Mouse (Mus musculus) heart, embryonic 14.5 days (tissue): Measurements from ENCODE around the gene Spam1. TPM values are rescaled to one million over a fixed set of nuclear protein-coding genes. Genes with fewer than 3 reads are reported as not detected.

ENCODE experiments used
- ATAC-seq: fragments of 200-750 bp; cut with Nextera tagmentation; 2 replicates; pipeline ENCODE4 v1.8.0; 2017; ENCODE audit warnings: low read depth, moderate TSS enrichment; ENCODE audit not compliant: insufficient number of reproducible peaks, insufficient read depth, low FRiP score
- H3K27ac ChIP-seq, 2 experiments: fragments of 200-500 bp in 1 of 2; fragments of 300-500 bp in 1 of 2; sonication (generic) in 1 of 2; replicated peaks in 1 of 2; 2 replicates each; pipeline ENCODE4 v1.5.1; 2012 to 2014; ENCODE audit warnings: low read depth in 2 of 2, low read length in 2 of 2, control low read depth in 1 of 2, mild to moderate bottlenecking in 1 of 2, mixed read lengths in 1 of 2; ENCODE audit not compliant: control insufficient read depth in 1 of 2, insufficient read depth in 1 of 2
- H3K27me3 ChIP-seq: fragments of 300-500 bp; sonication (generic); 2 replicates; pipeline ENCODE4 v1.6.1; 2014; ENCODE audit warnings: mild to moderate bottlenecking, low read length, control low read depth; ENCODE audit not compliant: control insufficient read depth, insufficient read depth
- H3K36me3 ChIP-seq: fragments of 300-500 bp; sonication (generic); 2 replicates; pipeline ENCODE4 v1.6.1; 2014; ENCODE audit warnings: mild to moderate bottlenecking, control low read depth, low read length, mixed read lengths; ENCODE audit not compliant: control insufficient read depth, insufficient read depth
- H3K4me1 ChIP-seq, 2 experiments: fragments of 200-500 bp in 1 of 2; fragments of 300-500 bp in 1 of 2; sonication (generic) in 1 of 2; 2 replicates each; pipeline ENCODE4 v1.6.1; 2012 to 2014; ENCODE audit warnings: low read length in 2 of 2, control low read depth in 1 of 2, mixed read lengths in 1 of 2; ENCODE audit not compliant: control insufficient read depth in 2 of 2, insufficient read depth in 2 of 2
- H3K4me2 ChIP-seq: fragments of 300-500 bp; sonication (generic); 2 replicates; pipeline ENCODE4 v1.6.1; 2014; ENCODE audit warnings: mild to moderate bottlenecking, low read length
- H3K4me3 ChIP-seq, 2 experiments: fragments of 200-500 bp in 1 of 2; fragments of 300-500 bp in 1 of 2; sonication (generic) in 1 of 2; 2 replicates each; pipeline ENCODE4 v1.5.1; 2012 to 2014; ENCODE audit warnings: low read length in 2 of 2, mild to moderate bottlenecking in 2 of 2, control low read depth in 1 of 2, low read depth in 1 of 2, moderate library complexity in 1 of 2; ENCODE audit not compliant: control insufficient read depth in 1 of 2, insufficient read depth in 1 of 2
- H3K9ac ChIP-seq: fragments of 300-500 bp; sonication (generic); 2 replicates; pipeline ENCODE4 v1.6.1; 2014; ENCODE audit warnings: mild to moderate bottlenecking, low read length
- H3K9me3 ChIP-seq: fragments of 300-500 bp; sonication (generic); 2 replicates; pipeline ENCODE4 v1.6.1; 2016; ENCODE audit warnings: low read length, control low read depth; ENCODE audit not compliant: control insufficient read depth
- WGBS: fragments of 180-500 bp; shearing (Covaris S2); extraction: QIAGEN DNeasy Blood & Tissue Kit; methylation state at CpG from one replicate; pipeline ENCODE4 v1.1.7; 2014; 5-methylcytosine and 5-hydroxymethylcytosine counted together
- polyA plus RNA-seq: library from polyadenylated mRNA; unstranded; fragments of >200 nt; fragmentation: Nextera tagmentation; extraction: Ambion mirVana; gene quantifications from 2 replicates; pipeline ENCODE4 v1.2.1, GENCODE M21; 2014

Gene Spam1
- polyA plus RNA-seq: not detected in 2 replicates

- Histone ChIP-seq H3K4me1 (no peaks in the 10 kb centered on the region), H3K9me3 (no peaks in the 10 kb centered on the region), H3K4me2 (no peak within 1 kb of the TSS), H3K27me3 (no peaks in the 10 kb centered on the region), H3K27ac (no peak within 1 kb of the TSS), H3K4me3 (no peak within 1 kb of the TSS), H3K36me3 (no peaks in the 10 kb centered on the region), H3K9ac (no peak within 1 kb of the TSS)
- no peak for ATAC-seq
These were observed at the start of gene Spam1 for GRCm38 (mm10) chr6:24790888-24791287. TSS of gene Spam1 (plus strand) at chr6:24791188.

GRCm38 (mm10) chr6:24748029-24748428 is 43.0 kb upstream of the Spam1 start, which contains the start of gene Hyal4:
TSS of gene Hyal4 (plus strand) at chr6:24748329.
- 73% methylated on average over 4 of the region's 4 CpGs for WGBS
- no peak within 1 kb of the TSS for H3K27ac ChIP-seq

GRCm38 (mm10) chr6:24759281-24759680 is 31.7 kb upstream of the Spam1 start:
- Histone ChIP-seq H3K9me3 (no peaks in the 10 kb centered on the region), H3K27ac (no peak overlapping the region), H3K27me3 (no peaks in the 10 kb centered on the region), H3K4me2 (no peak overlapping the region), H3K9ac (no peak overlapping the region), H3K4me1 (no peaks in the 10 kb centered on the region), H3K4me3 (no peak overlapping the region), H3K36me3 (no peaks in the 10 kb centered on the region)
- no peak for ATAC-seq
- WGBS: 88% methylated on average over 3 of the region's 3 CpGs

More at GRCm38 (mm10) chr6:24748029-24748428, 43.0 kb upstream of the Spam1 start, which contains the start of gene Hyal4:
- Histone ChIP-seq H3K9ac (no peak within 1 kb of the TSS), H3K4me3 (no peak within 1 kb of the TSS), H3K9me3 (no peaks in the 10 kb centered on the region), H3K27me3 (no peaks in the 10 kb centered on the region), H3K4me2 (no peak within 1 kb of the TSS), H3K4me1 (no peaks in the 10 kb centered on the region), H3K36me3 (no peaks in the 10 kb centered on the region)
- ATAC-seq: no peak

- Histone ChIP-seq H3K9ac (no peak overlapping the region), H3K27me3 (no peaks in the 10 kb centered on the region), H3K36me3 (no peaks in the 10 kb centered on the region), H3K9me3 (no peaks in the 10 kb centered on the region), H3K4me1 (no peaks in the 10 kb centered on the region), H3K27ac (no peak overlapping the region), H3K4me3 (no peak overlapping the region), H3K4me2 (no peak overlapping the region)
- ATAC-seq: no peak
- 83% methylated on average over 2 of the region's 2 CpGs for WGBS
These were observed 24.7 kb upstream of the Spam1 start for GRCm38 (mm10) chr6:24766261-24766660.

GRCm38 (mm10) chr6:24779182-24779581 is 11.8 kb upstream of the Spam1 start:
- no peak overlapping the region for H3K4me3 ChIP-seq
- H3K36me3 ChIP-seq: no peaks in the 10 kb centered on the region
- H3K9me3 ChIP-seq: no peaks in the 10 kb centered on the region
- no peaks in the 10 kb centered on the region for H3K27me3 ChIP-seq
- no peak overlapping the region for H3K27ac ChIP-seq
- H3K4me1 ChIP-seq: no peaks in the 10 kb centered on the region
- ATAC-seq: no peak
- WGBS: 56% methylated on average over 2 of the region's 2 CpGs
- H3K4me2 ChIP-seq: no peak overlapping the region
- no peak overlapping the region for H3K9ac ChIP-seq

GRCm38 (mm10) chr6:24822070-24822469 is 31.1 kb downstream of the Spam1 start:
- Histone ChIP-seq H3K4me3 (no peak overlapping the region), H3K36me3 (no peaks in the 10 kb centered on the region), H3K4me2 (no peak overlapping the region), H3K27me3 (no peaks in the 10 kb centered on the region), H3K27ac (no peak overlapping the region), H3K4me1 (no peaks in the 10 kb centered on the region), H3K9me3 (no peaks in the 10 kb centered on the region), H3K9ac (no peak overlapping the region)
- 36% methylated on average over 2 of the region's 2 CpGs for WGBS
- ATAC-seq: no peak

Other genes with a start within 250 kb of the Spam1 start
- gene Lmod2, start 193.4 kb upstream of the Spam1 start, polyA plus RNA-seq: 54.6 and 56.9 TPM in 2 replicates
- gene Wasl, start 126.2 kb upstream of the Spam1 start, polyA plus RNA-seq: 43.8 and 49.7 TPM in 2 replicates
- gene Hyal6, start 57.9 kb upstream of the Spam1 start, polyA plus RNA-seq: not detected in 2 replicates
- not detected in 2 replicates for gene Hyal4, start 42.9 kb upstream of the Spam1 start, polyA plus RNA-seq
- not detected in 2 replicates for gene Hyal5, start 66.8 kb downstream of the Spam1 start, polyA plus RNA-seq
- 0.05 TPM in 1 of 2 replicates, not detected in the other for gene Tmem229a, start 165.1 kb downstream of the Spam1 start, polyA plus RNA-seq